Mouse (Mus musculus): ENCODE measurements around the gene Stxbp4. TPM values are rescaled to one million over a fixed set of nuclear protein-coding genes. Genes with fewer than 3 reads are reported as not detected.

The Stxbp4 gene
- polyA plus RNA-seq, 1 experiment from 2014 or later, result 10.9 TPM

DNA sequence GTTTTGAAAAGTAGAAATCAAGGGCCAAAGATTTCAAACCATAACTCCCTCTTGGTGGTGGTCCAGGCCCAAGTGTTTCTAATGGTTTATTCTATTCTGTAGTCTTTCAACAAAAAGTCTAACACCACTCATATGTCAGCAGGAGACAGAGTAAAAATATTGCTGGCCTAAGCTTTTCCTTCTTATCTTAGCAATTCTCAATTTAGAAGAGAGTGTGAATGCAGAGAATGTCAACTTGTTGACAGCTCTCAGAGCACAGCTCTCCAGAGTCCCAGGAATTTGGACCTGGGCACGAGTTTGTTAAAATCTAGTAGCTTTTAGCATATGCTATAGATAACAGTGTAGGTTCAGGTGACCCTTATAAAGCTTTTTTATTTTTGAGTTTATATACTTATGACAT lies 120.1 kb downstream of the Stxbp4 start:
- 86% methylated on average over 1 of the region's 1 CpGs for WGBS
- Histone ChIP-seq H3K27me3 (ENCODE audit: insufficient read depth, low read length) (no peaks in the 10 kb centered on the region), H3K27ac (no peak overlapping the region), H3K4me2 (ENCODE audit: low read length) (no peak overlapping the region), H3K36me3 (ENCODE audit: insufficient read depth, low read length) (0 out of 2 replicates have a peak, but pooled peaks cover 2% of the 10 kb centered on the region), H3K4me1 (replicated peaks; ENCODE audit: insufficient read depth, low read length) (no peaks in the 10 kb centered on the region), H3K9ac (ENCODE audit: low read depth, low read length) (no peak overlapping the region), H3K4me3 (replicated peaks; ENCODE audit: low read depth, low read length) (no peak overlapping the region), H3K9me3 (replicated peaks; ENCODE audit: low read length) (no peaks in the 10 kb centered on the region)
- TF ChIP-seq CTCF (IDR thresholded peaks at IDR 0.05; ENCODE audit: low read depth), result no peak
- ATAC-seq (replicated peaks; ENCODE audit: low FRiP score, low read depth) (no peak), DNase-seq (ENCODE audit: low spot score) (no peak)

- Histone ChIP-seq H3K36me3 (ENCODE audit: insufficient read depth, low read length) (no peaks in the 10 kb centered on the region), H3K27me3 (ENCODE audit: insufficient read depth, low read length) (no peaks in the 10 kb centered on the region), H3K4me1 (replicated peaks; ENCODE audit: insufficient read depth, low read length) (no peaks in the 10 kb centered on the region), H3K9me3 (replicated peaks; ENCODE audit: low read length) (no peaks in the 10 kb centered on the region), H3K9ac (ENCODE audit: low read depth, low read length) (no peak overlapping the region), H3K4me2 (ENCODE audit: low read length) (no peak overlapping the region), H3K27ac (no peak overlapping the region), H3K4me3 (replicated peaks; ENCODE audit: low read depth, low read length) (no peak overlapping the region)
- no peak for TF ChIP-seq CTCF (IDR thresholded peaks at IDR 0.05; ENCODE audit: low read depth)
- 81% methylated on average over 5 of the region's 5 CpGs for WGBS
- DNase-seq (ENCODE audit: low spot score), result no peak
- ATAC-seq (replicated peaks; ENCODE audit: low FRiP score, low read depth), result no peak
These were observed 125.2 kb downstream of the Stxbp4 start for GRCm38 (mm10) chr11:90512538-90513219.

DNA sequence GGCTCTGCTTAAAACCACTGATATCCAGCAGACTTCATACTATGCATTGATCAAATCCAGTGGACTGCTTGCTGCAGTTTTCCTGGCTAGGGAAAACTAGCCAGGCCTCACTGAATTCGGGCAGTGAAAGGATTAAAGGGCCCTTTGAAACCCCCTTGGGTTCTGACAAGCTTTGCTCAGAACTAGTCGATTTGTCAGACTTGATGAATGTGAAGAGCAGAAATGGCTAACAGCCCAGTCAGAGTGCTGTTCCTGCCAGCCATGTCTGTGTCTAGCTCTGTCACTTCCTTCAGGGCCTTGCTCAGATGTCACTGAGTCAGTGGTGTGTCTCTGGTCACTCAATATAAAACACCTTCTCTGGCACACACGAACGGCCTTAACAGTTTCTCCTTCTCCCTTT lies 136.0 kb downstream of the Stxbp4 start:
- WGBS, result 76% methylated on average over 4 of the region's 4 CpGs
- DNase-seq (ENCODE audit: low spot score) (no peak), ATAC-seq (replicated peaks; ENCODE audit: low FRiP score, low read depth) (no peak)
- H3K4me1 ChIP-seq (replicated peaks; ENCODE audit: insufficient read depth, low read length), result no peaks in the 10 kb centered on the region
- no peaks in the 10 kb centered on the region for H3K27me3 ChIP-seq (ENCODE audit: insufficient read depth, low read length)
- no peaks in the 10 kb centered on the region for H3K9me3 ChIP-seq (replicated peaks; ENCODE audit: low read length)
- no peak overlapping the region for H3K9ac ChIP-seq (ENCODE audit: low read depth, low read length)
- no peak overlapping the region for H3K4me2 ChIP-seq (ENCODE audit: low read length)
- TF ChIP-seq CTCF (IDR thresholded peaks at IDR 0.05; ENCODE audit: low read depth), result no peak
- no peak overlapping the region for H3K4me3 ChIP-seq (replicated peaks; ENCODE audit: low read depth, low read length)
- no peaks in the 10 kb centered on the region for H3K36me3 ChIP-seq (ENCODE audit: insufficient read depth, low read length)
- H3K27ac ChIP-seq, result no peak overlapping the region

DNA sequence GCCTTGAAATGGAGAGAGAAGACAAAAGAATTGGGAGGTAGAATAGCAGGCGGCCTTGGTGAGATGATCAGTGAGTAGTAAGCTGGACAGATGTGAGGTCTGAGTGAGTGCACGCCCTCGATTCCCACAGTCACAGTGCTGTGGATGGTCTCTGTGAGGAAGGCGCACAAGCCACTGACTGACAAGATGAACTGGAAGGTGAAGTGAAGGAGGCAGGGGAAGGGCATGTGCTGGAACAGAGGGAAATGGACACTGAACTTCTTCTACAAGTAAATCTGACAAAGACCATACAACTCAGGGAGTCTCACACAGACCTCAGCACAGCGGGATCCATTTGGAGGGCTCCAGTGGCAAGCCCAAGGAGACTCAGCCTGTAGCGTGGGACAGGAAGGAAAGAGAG lies 138.0 kb downstream of the Stxbp4 start:
- WGBS, result 84% methylated on average over 6 of the region's 6 CpGs
- no peak for ATAC-seq (replicated peaks; ENCODE audit: low FRiP score, low read depth)
- H3K9me3 ChIP-seq (replicated peaks; ENCODE audit: low read length), result no peaks in the 10 kb centered on the region
- no peak overlapping the region for H3K9ac ChIP-seq (ENCODE audit: low read depth, low read length)
- DNase-seq (ENCODE audit: low spot score), result no peak
- TF ChIP-seq CTCF (IDR thresholded peaks at IDR 0.05; ENCODE audit: low read depth), result no peak
- no peaks in the 10 kb centered on the region for H3K27me3 ChIP-seq (ENCODE audit: insufficient read depth, low read length)
- H3K36me3 ChIP-seq (ENCODE audit: insufficient read depth, low read length), result no peaks in the 10 kb centered on the region
- H3K27ac ChIP-seq, result no peak overlapping the region
- H3K4me2 ChIP-seq (ENCODE audit: low read length), result no peak overlapping the region
- no peaks in the 10 kb centered on the region for H3K4me1 ChIP-seq (replicated peaks; ENCODE audit: insufficient read depth, low read length)
- no peak overlapping the region for H3K4me3 ChIP-seq (replicated peaks; ENCODE audit: low read depth, low read length)

- WGBS, result 64% methylated on average over 5 of the region's 5 CpGs
- Histone ChIP-seq H3K4me1 (replicated peaks; ENCODE audit: insufficient read depth, low read length) (no peaks in the 10 kb centered on the region), H3K36me3 (ENCODE audit: insufficient read depth, low read length) (0 out of 2 replicates have a peak, but pooled peaks cover 5% of the 10 kb centered on the region), H3K4me3 (replicated peaks; ENCODE audit: low read depth, low read length) (no peak overlapping the region), H3K4me2 (ENCODE audit: low read length) (no peak overlapping the region), H3K9me3 (replicated peaks; ENCODE audit: low read length) (no peaks in the 10 kb centered on the region), H3K27me3 (ENCODE audit: insufficient read depth, low read length) (no peaks in the 10 kb centered on the region), H3K9ac (ENCODE audit: low read depth, low read length) (no peak overlapping the region), H3K27ac (no peak overlapping the region)
- no peak for TF ChIP-seq CTCF (IDR thresholded peaks at IDR 0.05; ENCODE audit: low read depth)
- ATAC-seq (replicated peaks; ENCODE audit: low FRiP score, low read depth) (no peak), DNase-seq (ENCODE audit: low spot score) (no peak)
These were observed 139.4 kb downstream of the Stxbp4 start for GRCm38 (mm10) chr11:90498461-90498860.

GRCm38 (mm10) chr11:90494981-90495380 lies 142.9 kb downstream of the Stxbp4 start:
- no peak for TF ChIP-seq CTCF (IDR thresholded peaks at IDR 0.05; ENCODE audit: low read depth)
- WGBS, result 89% methylated on average over 1 of the region's 1 CpGs
- 0 out of 2 replicates have a peak, but pooled peaks cover 6% of the 10 kb centered on the region for H3K36me3 ChIP-seq (ENCODE audit: insufficient read depth, low read length)
- H3K4me1 ChIP-seq (replicated peaks; ENCODE audit: insufficient read depth, low read length), result no peaks in the 10 kb centered on the region
- H3K4me3 ChIP-seq (replicated peaks; ENCODE audit: low read depth, low read length), result no peak overlapping the region
- H3K27ac ChIP-seq, result no peak overlapping the region
- DNase-seq (ENCODE audit: low spot score), result no peak
- no peaks in the 10 kb centered on the region for H3K9me3 ChIP-seq (replicated peaks; ENCODE audit: low read length)
- no peaks in the 10 kb centered on the region for H3K27me3 ChIP-seq (ENCODE audit: insufficient read depth, low read length)
- H3K9ac ChIP-seq (ENCODE audit: low read depth, low read length), result no peak overlapping the region
- no peak for ATAC-seq (replicated peaks; ENCODE audit: low FRiP score, low read depth)
- no peak overlapping the region for H3K4me2 ChIP-seq (ENCODE audit: low read length)

DNA sequence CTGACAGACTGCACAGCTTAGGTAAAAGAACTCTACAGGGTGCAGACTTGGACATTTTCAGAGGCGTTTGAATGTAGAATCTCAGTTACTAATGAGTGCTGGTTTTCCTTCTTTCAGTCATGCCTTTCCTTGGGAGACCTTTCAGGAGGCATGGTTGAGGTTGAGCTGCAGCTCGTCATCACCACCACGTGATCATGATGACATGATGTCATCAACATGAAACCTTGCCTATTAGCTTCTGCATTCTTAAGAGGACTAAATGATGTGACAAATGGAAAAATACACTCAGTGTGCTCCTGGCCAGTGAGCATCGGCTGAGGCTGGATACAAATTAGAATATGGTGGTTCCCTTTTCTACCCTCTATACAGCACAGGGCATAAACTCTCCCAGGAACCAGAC lies 145.4 kb downstream of the Stxbp4 start:
- ATAC-seq (replicated peaks; ENCODE audit: low FRiP score, low read depth) (no peak), DNase-seq (ENCODE audit: low spot score) (no peak)
- no peak overlapping the region for H3K4me2 ChIP-seq (ENCODE audit: low read length)
- 92% methylated on average over 4 of the region's 4 CpGs for WGBS
- H3K4me3 ChIP-seq (replicated peaks; ENCODE audit: low read depth, low read length), result no peak overlapping the region
- no peaks in the 10 kb centered on the region for H3K9me3 ChIP-seq (replicated peaks; ENCODE audit: low read length)
- no peak overlapping the region for H3K9ac ChIP-seq (ENCODE audit: low read depth, low read length)
- no peak for TF ChIP-seq CTCF (IDR thresholded peaks at IDR 0.05; ENCODE audit: low read depth)
- H3K36me3 ChIP-seq (ENCODE audit: insufficient read depth, low read length), result 0 out of 2 replicates have a peak, but pooled peaks cover 6% of the 10 kb centered on the region
- no peak overlapping the region for H3K27ac ChIP-seq
- H3K4me1 ChIP-seq (replicated peaks; ENCODE audit: insufficient read depth, low read length), result no peaks in the 10 kb centered on the region
- H3K27me3 ChIP-seq (ENCODE audit: insufficient read depth, low read length), result no peaks in the 10 kb centered on the region

Data from kidney, postnatal 0 days (tissue).